Mouse (Mus musculus) heart, postnatal 0 days (tissue): ENCODE results near the gene Vwa2.

Experiments
- CTCF ChIP-seq: IDR thresholded peaks from 2 replicates; pipeline ENCODE4 v1.5.1; 2016; ENCODE audit warnings: antibody characterized with exemption, control low read depth, low read depth
- EP300 ChIP-seq: IDR thresholded peaks from 2 replicates; pipeline ENCODE4 v1.6.1; 2016; ENCODE audit warnings: antibody characterized with exemption, low read depth

GRCm38 (mm10) chr19:56935111-56935510, 61.1 kb downstream of the Vwa2 start:
- no peak for TF ChIP-seq CTCF
- TF ChIP-seq EP300, result no peak
